Mouse (Mus musculus) forebrain, postnatal 0 days (tissue): ENCODE data around the gene Ninj1. TPM values are rescaled to one million over a fixed set of nuclear protein-coding genes. Genes with fewer than 3 reads are reported as not detected.

Source experiments
- ATAC-seq: fragments of 200-750 bp; cut with Nextera tagmentation; 2 replicates; pipeline ENCODE4 v1.8.0; 2017; ENCODE audit warnings: mild to moderate bottlenecking, moderate library complexity
- DNase-seq: peaks from one replicate; pipeline ENCODE4 v3.0.0-alpha.2; 2015
- H3K27ac ChIP-seq: fragments of 300-500 bp; sonication (generic); 2 replicates; pipeline ENCODE4 v1.5.1; 2014; ENCODE audit warnings: low read depth, mild to moderate bottlenecking, antibody characterized with exemption, low read length, moderate library complexity, mixed read lengths
- H3K27me3 ChIP-seq: fragments of 300-500 bp; sonication (generic); 2 replicates; pipeline ENCODE4 v1.6.1; 2014; ENCODE audit warnings: mild to moderate bottlenecking, low read length, mixed read lengths; ENCODE audit not compliant: insufficient read depth
- H3K36me3 ChIP-seq: fragments of 300-500 bp; sonication (generic); 2 replicates; pipeline ENCODE4 v1.6.1; 2014; ENCODE audit warnings: mild to moderate bottlenecking, moderate library complexity; ENCODE audit not compliant: insufficient read depth
- H3K4me1 ChIP-seq: fragments of 300-500 bp; sonication (generic); 2 replicates; pipeline ENCODE4 v1.6.1; 2014; ENCODE audit warnings: antibody characterized with exemption; ENCODE audit not compliant: insufficient read depth
- H3K4me2 ChIP-seq: fragments of 300-500 bp; sonication (generic); 2 replicates; pipeline ENCODE4 v1.6.1; 2014; ENCODE audit warnings: low read depth, mild to moderate bottlenecking, moderate library complexity
- H3K4me3 ChIP-seq: fragments of 300-500 bp; sonication (generic); 2 replicates; pipeline ENCODE4 v1.5.1; 2014; ENCODE audit warnings: low read depth, low read length, mixed read lengths
- H3K9ac ChIP-seq: fragments of 300-500 bp; sonication (generic); 2 replicates; pipeline ENCODE4 v1.6.1; 2014; ENCODE audit warnings: mild to moderate bottlenecking
- H3K9me3 ChIP-seq: fragments of 300-500 bp; sonication (generic); 2 replicates; pipeline ENCODE4 v1.6.1; 2016; ENCODE audit warnings: low read length
- CTCF ChIP-seq: sonication (generic); IDR thresholded peaks from 2 replicates; pipeline ENCODE4 v1.5.1; 2016; ENCODE audit warnings: antibody characterized with exemption, control low read depth, low read depth
- WGBS: fragments of 180-500 bp; shearing (Covaris S2); extraction: QIAGEN DNeasy Blood & Tissue Kit; methylation state at CpG from one replicate; pipeline ENCODE4 v1.1.7; 2014; 5-methylcytosine and 5-hydroxymethylcytosine counted together
- polyA plus RNA-seq: library from polyadenylated mRNA; unstranded; fragments of >200 nt; fragmentation: Nextera tagmentation; extraction: Ambion mirVana; gene quantifications from 2 replicates; pipeline ENCODE4 v1.2.1, GENCODE M21; 2015
- total RNA-seq: library from RNA; depleted of rRNA; stranded (reverse); fragments of >200 nt; gene quantifications from 2 replicates; pipeline ENCODE4 v1.2.3, GENCODE M21; 2014

Gene Ninj1
- total and polyA plus RNA-seq, 2 experiments from 2014 or later, result 16.5 to 37.0 TPM

DNA sequence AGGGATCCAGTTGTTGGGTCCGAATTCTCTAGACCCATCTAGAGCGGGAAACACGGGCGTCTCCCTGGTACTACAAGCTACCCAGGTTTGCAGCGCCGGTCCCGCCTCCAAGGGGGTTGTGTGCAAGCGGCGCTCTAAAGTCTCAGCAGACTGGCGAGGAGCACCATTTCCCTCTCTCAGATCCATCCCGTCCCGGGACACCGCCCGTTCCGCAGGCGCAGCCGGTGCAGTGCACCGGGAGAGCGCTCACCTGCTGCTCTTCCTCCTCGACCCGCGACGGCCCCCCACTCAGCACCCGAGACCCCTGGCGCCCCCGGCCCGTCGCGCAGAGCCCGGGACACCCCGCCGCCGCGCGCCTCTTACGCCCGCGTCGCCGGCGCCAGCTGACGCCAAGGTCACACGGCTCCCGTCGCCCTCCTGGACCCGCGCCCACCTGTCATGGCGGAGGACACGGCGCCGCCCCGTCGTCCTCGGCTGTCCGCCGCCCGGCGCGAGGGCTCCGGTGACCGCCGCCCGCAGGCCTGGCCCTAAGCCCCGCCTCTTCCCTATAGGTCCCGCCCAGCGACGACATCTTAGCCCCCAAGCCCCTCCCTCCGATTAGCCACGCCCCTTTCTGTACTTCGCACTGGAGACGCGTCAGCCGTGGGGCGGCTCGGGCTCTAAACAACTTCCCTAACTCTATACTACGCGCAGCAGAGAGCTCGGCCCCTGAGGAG is 28.4 kb downstream of the Ninj1 start, which contains the start of gene Card19:
Gene Card19 (minus strand): TSS at position 534 of the 716 bp plus-strand sequence.
- TF ChIP-seq CTCF, result no peak
- no peaks in the 10 kb centered on the region for H3K27me3 ChIP-seq
- peak within 1 kb of the TSS; percentile 62; the same call in 1 of the 2 replicates for H3K27ac ChIP-seq
- H3K4me2 ChIP-seq, result peak within 1 kb of the TSS; percentile 77
- DNase-seq (peak; percentile 87), ATAC-seq (peak; percentile 84)
- under 1% methylated on average over 66 of the region's 78 CpGs for WGBS
- no peaks in the 10 kb centered on the region for H3K36me3 ChIP-seq
- H3K9me3 ChIP-seq, result no peaks in the 10 kb centered on the region
- peak within 1 kb of the TSS; percentile 80 for H3K4me3 ChIP-seq
- H3K9ac ChIP-seq, result peak within 1 kb of the TSS; percentile 78
- peaks cover 6% of the 10 kb centered on the region; the same call in 1 of the 2 replicates for H3K4me1 ChIP-seq

DNA sequence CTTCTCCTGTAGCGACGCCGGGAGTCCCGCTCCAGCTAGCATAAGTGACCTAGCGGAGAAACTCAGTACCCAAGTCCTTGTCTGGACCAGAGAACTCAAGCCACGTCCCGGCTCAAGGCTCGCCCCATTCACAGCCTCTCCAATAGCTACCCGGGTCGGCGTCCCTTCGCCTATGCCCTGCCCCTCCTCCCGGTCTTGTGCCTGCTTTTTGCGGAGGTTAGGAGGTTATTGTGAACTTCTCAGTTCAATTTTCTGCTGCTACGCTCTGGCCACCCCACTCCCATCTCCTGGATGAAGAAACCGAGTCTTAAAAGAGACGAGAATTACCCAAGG is 28.9 kb downstream of the Ninj1 start:
- Histone ChIP-seq H3K4me3 (peak overlapping the region; percentile 80), H3K27ac (no peak overlapping the region), H3K27me3 (no peaks in the 10 kb centered on the region), H3K9me3 (no peaks in the 10 kb centered on the region), H3K4me2 (peak overlapping the region; percentile 77), H3K4me1 (peaks cover 6% of the 10 kb centered on the region; the same call in 1 of the 2 replicates), H3K9ac (no peak overlapping the region), H3K36me3 (no peaks in the 10 kb centered on the region)
- ATAC-seq, result no peak
- TF ChIP-seq CTCF, result no peak
- DNase-seq, result no peak
- WGBS, result 5% methylated on average over 17 of the region's 17 CpGs

DNA sequence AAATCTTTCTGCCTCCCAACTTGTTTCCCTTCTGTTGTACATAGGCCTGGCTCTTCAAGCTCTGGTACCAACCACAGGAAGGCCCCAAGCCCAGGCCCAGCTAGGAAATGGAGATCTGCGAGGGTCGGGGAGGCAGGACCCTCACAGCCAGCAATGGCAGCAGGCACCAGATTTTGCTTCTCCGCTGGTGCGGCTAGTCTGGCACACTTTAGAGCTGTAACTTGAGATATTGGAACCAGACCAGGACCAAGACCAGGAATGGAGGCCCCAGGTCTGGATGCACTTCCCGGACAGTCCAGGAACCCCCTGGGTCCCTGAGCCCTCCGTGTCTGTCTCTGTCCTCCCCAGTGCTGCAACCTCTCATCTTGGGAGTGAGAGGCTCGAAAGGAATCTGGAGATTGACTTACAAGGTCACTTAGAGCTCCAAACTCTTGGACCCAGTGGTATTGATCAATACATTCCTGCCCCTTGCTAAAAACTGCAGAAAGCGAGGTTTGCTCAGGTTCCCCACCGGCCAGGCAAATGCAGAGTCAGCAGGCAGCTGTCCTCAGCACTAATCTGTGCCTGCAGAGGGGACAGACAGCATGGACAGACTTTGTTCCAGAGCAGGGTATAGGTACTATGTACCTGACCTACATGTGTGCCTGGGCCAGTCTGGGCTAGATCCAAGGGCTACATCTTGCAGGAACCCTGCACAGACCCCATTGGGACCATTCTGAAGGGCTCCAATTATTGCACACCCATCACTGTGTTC is 29.7 kb downstream of the Ninj1 start:
- Histone ChIP-seq H3K9ac (no peak overlapping the region), H3K9me3 (no peaks in the 10 kb centered on the region), H3K27ac (no peak overlapping the region), H3K4me3 (no peak overlapping the region), H3K36me3 (no peaks in the 10 kb centered on the region), H3K4me2 (no peak overlapping the region), H3K4me1 (peaks cover 6% of the 10 kb centered on the region; the same call in 1 of the 2 replicates), H3K27me3 (no peaks in the 10 kb centered on the region)
- no peak for TF ChIP-seq CTCF
- no peak for DNase-seq
- ATAC-seq, result no peak
- WGBS, result 62% methylated on average over 9 of the region's 9 CpGs

DNA sequence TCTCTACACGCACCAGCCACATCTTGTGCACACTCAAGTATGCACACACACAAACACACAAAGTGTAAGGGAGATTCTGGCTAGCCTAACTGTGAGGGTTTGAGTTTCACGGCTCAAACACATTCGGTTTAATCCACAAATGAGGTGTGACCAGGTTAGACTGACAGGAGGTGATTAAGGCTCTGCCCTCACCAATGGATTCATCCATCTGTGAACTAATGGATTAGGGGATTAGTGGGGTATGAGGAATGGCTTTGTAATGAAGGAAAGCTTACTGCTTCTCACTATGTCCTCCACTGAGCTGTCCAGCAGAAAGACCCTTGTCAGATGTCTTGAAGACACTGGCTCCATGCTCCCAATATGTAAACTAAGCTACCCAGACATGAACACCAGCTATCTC is 31.4 kb downstream of the Ninj1 start:
- no peak overlapping the region for H3K27ac ChIP-seq
- ATAC-seq (no peak), DNase-seq (no peak)
- WGBS, result 19% methylated on average over 3 of the region's 3 CpGs
- no peaks in the 10 kb centered on the region for H3K36me3 ChIP-seq
- H3K27me3 ChIP-seq, result no peaks in the 10 kb centered on the region
- no peak overlapping the region for H3K4me2 ChIP-seq
- H3K9ac ChIP-seq, result no peak overlapping the region
- no peaks in the 10 kb centered on the region for H3K9me3 ChIP-seq
- H3K4me3 ChIP-seq, result no peak overlapping the region
- H3K4me1 ChIP-seq, result peaks cover 6% of the 10 kb centered on the region; the same call in 1 of the 2 replicates
- TF ChIP-seq CTCF, result no peak

DNA sequence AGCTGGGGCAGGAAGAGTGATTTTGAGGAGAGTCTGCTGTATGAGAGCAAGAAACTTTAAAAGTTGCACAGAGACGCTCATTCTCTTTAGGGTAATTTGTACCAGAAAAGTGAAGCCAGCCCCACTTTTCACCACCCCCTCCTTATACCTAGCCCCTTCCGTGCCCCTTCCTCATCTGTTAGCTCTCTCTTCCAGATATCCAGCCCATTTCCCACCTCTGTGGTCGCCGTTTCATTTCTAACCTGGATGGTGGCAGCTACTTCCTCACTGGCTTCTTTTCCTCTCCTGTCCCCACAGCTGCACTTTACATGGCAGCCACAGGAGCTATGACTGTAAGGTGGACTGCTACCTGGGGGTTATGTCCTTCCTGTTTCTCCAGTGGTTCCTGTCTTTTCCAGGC is 32.1 kb downstream of the Ninj1 start:
- TF ChIP-seq CTCF, result no peak
- H3K36me3 ChIP-seq, result no peaks in the 10 kb centered on the region
- ATAC-seq (no peak), DNase-seq (no peak)
- H3K27me3 ChIP-seq, result no peaks in the 10 kb centered on the region
- WGBS, result 76% methylated on average over 4 of the region's 4 CpGs
- H3K4me3 ChIP-seq, result no peak overlapping the region
- H3K4me1 ChIP-seq, result peaks cover 6% of the 10 kb centered on the region; the same call in 1 of the 2 replicates
- H3K4me2 ChIP-seq, result no peak overlapping the region
- no peak overlapping the region for H3K27ac ChIP-seq
- no peaks in the 10 kb centered on the region for H3K9me3 ChIP-seq
- H3K9ac ChIP-seq, result no peak overlapping the region

DNA sequence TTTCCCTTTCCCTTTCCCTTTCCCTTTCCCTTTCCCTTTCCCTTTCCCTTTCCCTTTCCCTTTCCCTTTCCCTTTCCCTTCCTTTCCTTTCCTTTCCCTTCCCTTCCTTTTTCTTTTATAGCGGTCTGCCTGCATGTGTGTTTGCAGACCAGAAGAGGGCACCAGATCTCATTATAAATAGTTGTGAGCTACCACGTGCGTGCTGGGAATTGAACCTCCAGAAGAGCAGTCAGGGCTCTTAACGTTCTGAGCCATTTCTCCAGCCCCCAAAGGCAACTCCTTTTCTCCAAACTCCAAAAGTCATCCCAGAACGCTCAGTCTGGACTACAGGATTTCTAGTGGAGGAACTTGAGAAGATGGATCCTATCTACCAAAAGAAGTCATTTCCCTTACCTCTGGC is 33.6 kb downstream of the Ninj1 start:
- H3K27me3 ChIP-seq, result no peaks in the 10 kb centered on the region
- no peaks in the 10 kb centered on the region for H3K4me1 ChIP-seq
- no peak overlapping the region for H3K4me2 ChIP-seq
- no peak overlapping the region for H3K27ac ChIP-seq
- TF ChIP-seq CTCF, result no peak
- 31% methylated on average over 5 of the region's 5 CpGs for WGBS
- no peaks in the 10 kb centered on the region for H3K36me3 ChIP-seq
- no peak for ATAC-seq
- no peak overlapping the region for H3K9ac ChIP-seq
- DNase-seq, result no peak
- H3K9me3 ChIP-seq, result no peaks in the 10 kb centered on the region
- no peak overlapping the region for H3K4me3 ChIP-seq

DNA sequence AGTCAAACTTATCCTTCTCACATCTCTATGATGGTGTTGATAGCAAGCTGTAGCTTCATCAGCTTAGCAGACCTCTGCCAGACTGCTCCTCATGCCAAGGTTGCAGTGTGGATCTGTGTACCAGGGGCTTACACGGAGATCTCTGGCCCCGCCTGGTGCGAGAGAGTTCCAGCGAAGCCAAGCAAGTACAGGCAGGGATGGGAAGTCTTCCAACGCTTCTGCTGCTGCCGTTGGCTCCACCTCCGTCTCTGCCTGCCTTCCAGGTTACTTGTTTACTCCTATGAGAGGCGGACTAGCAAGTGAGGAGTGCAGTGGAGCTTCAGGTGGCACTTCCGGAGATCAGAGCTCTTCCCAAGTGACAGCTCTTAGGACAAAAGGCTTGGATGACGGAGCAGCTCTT is 37.0 kb downstream of the Ninj1 start:
- H3K27me3 ChIP-seq, result no peaks in the 10 kb centered on the region
- no peaks in the 10 kb centered on the region for H3K9me3 ChIP-seq
- TF ChIP-seq CTCF, result no peak
- no peak overlapping the region for H3K9ac ChIP-seq
- no peak overlapping the region for H3K4me3 ChIP-seq
- H3K4me1 ChIP-seq, result no peaks in the 10 kb centered on the region
- no peaks in the 10 kb centered on the region for H3K36me3 ChIP-seq
- DNase-seq, result peak; percentile 26
- H3K27ac ChIP-seq, result no peak overlapping the region
- 17% methylated on average over 10 of the region's 10 CpGs for WGBS
- H3K4me2 ChIP-seq, result no peak overlapping the region
- peak; percentile 63 for ATAC-seq
